Mouse (Mus musculus) neural tube, embryonic 11.5 days (tissue): ENCODE measurements around the gene Mrpl17. TPM values are rescaled to one million over a fixed set of nuclear protein-coding genes. Genes with fewer than 3 reads are reported as not detected.

ENCODE experiments used
- ATAC-seq: fragments of 200-750 bp; cut with Nextera tagmentation; 2 replicates; pipeline ENCODE4 v1.8.0; 2017; ENCODE audit warnings: moderate number of reproducible peaks, mild to moderate bottlenecking, moderate TSS enrichment, moderate library complexity; ENCODE audit not compliant: insufficient read depth, low FRiP score, low TSS enrichment
- DNase-seq: peaks from one replicate; pipeline ENCODE4 v3.0.0-alpha.2; 2015; ENCODE audit warnings: low spot score
- H3K27ac ChIP-seq: fragments of 300-500 bp; sonication (generic); 2 replicates; pipeline ENCODE4 v1.5.1; 2014; ENCODE audit warnings: low read depth, mild to moderate bottlenecking, low read length
- H3K27me3 ChIP-seq: fragments of 300-500 bp; sonication (generic); 2 replicates; pipeline ENCODE4 v1.6.1; 2014; ENCODE audit warnings: mild to moderate bottlenecking, low read length, mixed read lengths; ENCODE audit not compliant: control insufficient read depth, insufficient read depth
- H3K36me3 ChIP-seq: fragments of 300-500 bp; sonication (generic); 2 replicates; pipeline ENCODE4 v1.6.1; 2014; ENCODE audit warnings: mild to moderate bottlenecking, low read length, moderate library complexity, mixed read lengths; ENCODE audit not compliant: control insufficient read depth, insufficient read depth
- H3K4me1 ChIP-seq: fragments of 300-500 bp; sonication (generic); 2 replicates; pipeline ENCODE4 v1.6.1; 2014; ENCODE audit warnings: low read length, mixed read lengths; ENCODE audit not compliant: control insufficient read depth, insufficient read depth
- H3K4me2 ChIP-seq: fragments of 300-500 bp; sonication (generic); 2 replicates; pipeline ENCODE4 v1.6.1; 2014; ENCODE audit warnings: low read depth, mild to moderate bottlenecking, moderate library complexity
- H3K4me3 ChIP-seq: fragments of 300-500 bp; sonication (generic); 2 replicates; pipeline ENCODE4 v1.5.1; 2014; ENCODE audit warnings: low read depth, low read length
- H3K9ac ChIP-seq: fragments of 300-500 bp; sonication (generic); 2 replicates; pipeline ENCODE4 v1.6.1; 2014; ENCODE audit warnings: mild to moderate bottlenecking, low read length
- H3K9me3 ChIP-seq: fragments of 300-500 bp; sonication (generic); 2 replicates; pipeline ENCODE4 v1.6.1; 2016; ENCODE audit warnings: low read length; ENCODE audit not compliant: control insufficient read depth
- WGBS: fragments of 180-500 bp; shearing (Covaris S2); extraction: QIAGEN DNeasy Blood & Tissue Kit; methylation state at CpG from one replicate; pipeline ENCODE4 v1.1.7; 2014; 5-methylcytosine and 5-hydroxymethylcytosine counted together
- polyA plus RNA-seq: library from polyadenylated mRNA; unstranded; fragments of >200 nt; fragmentation: Nextera tagmentation; extraction: Ambion mirVana; gene quantifications from 2 replicates; pipeline ENCODE4 v1.2.1, GENCODE M21; 2014

The Mrpl17 gene
- polyA plus RNA-seq, 1 experiment from 2014 or later, result 230 TPM

GRCm38 (mm10) chr7:105810280-105810876 is 521 bp downstream of the Mrpl17 start:
- Histone ChIP-seq H3K27me3 (no peaks in the 10 kb centered on the region), H3K9me3 (no peaks in the 10 kb centered on the region), H3K9ac (peak overlapping the region; percentile 86), H3K4me3 (peak overlapping the region; percentile 79), H3K4me1 (peaks cover 3% of the 10 kb centered on the region; the same call in 1 of the 2 replicates), H3K4me2 (peak overlapping the region; percentile 74), H3K27ac (peak overlapping the region; percentile 73; the same call in 1 of the 2 replicates), H3K36me3 (peaks cover 6% of the 10 kb centered on the region; the same call in 1 of the 2 replicates)
- ATAC-seq, result no peak
- 6% methylated on average over 37 of the region's 37 CpGs for whole genome bisulfite sequencing
- no peak for DNase-seq

- peak overlapping the region; percentile 79 for H3K4me3 ChIP-seq
- H3K27ac ChIP-seq, result no peak overlapping the region
- DNase-seq (no peak), ATAC-seq (no peak)
- H3K4me1 ChIP-seq, result peaks cover 3% of the 10 kb centered on the region; the same call in 1 of the 2 replicates
- H3K4me2 ChIP-seq, result peak overlapping the region; percentile 74
- 85% methylated on average over 7 of the region's 7 CpGs for whole genome bisulfite sequencing
- H3K36me3 ChIP-seq, result peaks cover 6% of the 10 kb centered on the region; the same call in 1 of the 2 replicates
- no peaks in the 10 kb centered on the region for H3K27me3 ChIP-seq
- peak overlapping the region; percentile 86 for H3K9ac ChIP-seq
- no peaks in the 10 kb centered on the region for H3K9me3 ChIP-seq
These were observed 1.1 kb downstream of the Mrpl17 start for GRCm38 (mm10) chr7:105809836-105810235.

- WGBS, result 97% methylated on average over 1 of the region's 1 CpGs
- Histone ChIP-seq H3K9ac (no peak overlapping the region), H3K9me3 (no peaks in the 10 kb centered on the region), H3K27me3 (no peaks in the 10 kb centered on the region), H3K4me2 (no peak overlapping the region), H3K4me1 (peaks cover 3% of the 10 kb centered on the region; the same call in 1 of the 2 replicates), H3K27ac (no peak overlapping the region), H3K4me3 (no peak overlapping the region), H3K36me3 (peaks cover 6% of the 10 kb centered on the region; the same call in 1 of the 2 replicates)
- DNase-seq, result no peak
- ATAC-seq, result no peak
These were observed 2.5 kb downstream of the Mrpl17 start for GRCm38 (mm10) chr7:105808385-105808784.

DNA sequence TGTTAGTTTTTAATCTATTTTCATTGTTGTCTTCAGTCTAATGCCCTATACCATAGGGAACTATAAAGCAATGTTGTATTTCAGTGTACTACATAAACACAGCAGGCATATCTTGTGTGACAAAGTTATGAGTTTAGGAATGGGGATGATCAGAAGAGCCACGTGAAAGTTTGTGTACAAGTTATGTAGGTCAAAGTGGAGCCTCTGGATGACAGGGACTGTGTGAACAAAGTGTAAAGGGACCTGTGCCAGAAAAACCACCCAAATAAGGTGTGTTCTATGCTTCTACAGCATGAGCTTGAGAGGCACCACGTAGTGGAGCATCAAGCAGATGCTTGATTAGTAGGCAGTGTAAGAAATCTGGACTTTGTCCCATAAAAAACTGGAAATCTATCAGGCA is 4.2 kb downstream of the Mrpl17 start:
- Histone ChIP-seq H3K27ac (no peak overlapping the region), H3K9me3 (no peaks in the 10 kb centered on the region), H3K27me3 (no peaks in the 10 kb centered on the region), H3K4me3 (no peak overlapping the region), H3K4me1 (peaks cover 3% of the 10 kb centered on the region; the same call in 1 of the 2 replicates), H3K36me3 (peaks cover 6% of the 10 kb centered on the region; the same call in 1 of the 2 replicates), H3K4me2 (no peak overlapping the region), H3K9ac (no peak overlapping the region)
- no peak for ATAC-seq
- no peak for DNase-seq
- 66% methylated on average over 2 of the region's 2 CpGs for WGBS

DNA sequence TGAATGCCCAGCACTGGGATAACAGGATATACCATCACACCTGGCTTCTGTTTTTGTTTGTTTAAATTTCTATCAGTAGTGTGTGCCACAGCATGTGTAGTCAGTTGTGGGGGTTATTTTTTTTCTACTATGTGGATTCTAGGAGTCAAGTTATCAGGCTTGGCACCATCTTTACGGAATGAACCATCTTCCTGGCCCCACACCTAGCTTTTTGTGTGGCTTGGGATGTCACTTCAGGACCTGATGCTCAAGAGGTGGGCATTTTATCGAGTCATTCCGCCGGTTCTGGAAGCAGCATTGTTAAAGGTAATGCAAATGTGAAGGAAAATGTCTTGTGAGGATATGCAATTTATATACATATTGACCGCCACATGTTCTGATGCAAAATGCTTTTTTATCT is 4.8 kb downstream of the Mrpl17 start:
- H3K9me3 ChIP-seq, result no peaks in the 10 kb centered on the region
- ATAC-seq, result no peak
- H3K9ac ChIP-seq, result no peak overlapping the region
- H3K27ac ChIP-seq, result no peak overlapping the region
- 77% methylated on average over 5 of the region's 5 CpGs for WGBS
- peaks cover 3% of the 10 kb centered on the region; the same call in 1 of the 2 replicates for H3K4me1 ChIP-seq
- H3K27me3 ChIP-seq, result no peaks in the 10 kb centered on the region
- no peak overlapping the region for H3K4me2 ChIP-seq
- H3K4me3 ChIP-seq, result no peak overlapping the region
- peaks cover 6% of the 10 kb centered on the region; the same call in 1 of the 2 replicates for H3K36me3 ChIP-seq
- DNase-seq, result no peak

GRCm38 (mm10) chr7:105803428-105803827 is 7.5 kb downstream of the Mrpl17 start:
- no peak for ATAC-seq
- Histone ChIP-seq H3K9ac (no peak overlapping the region), H3K9me3 (no peaks in the 10 kb centered on the region), H3K4me3 (no peak overlapping the region), H3K4me1 (no peaks in the 10 kb centered on the region), H3K27ac (no peak overlapping the region), H3K36me3 (peaks cover 2% of the 10 kb centered on the region; the same call in 1 of the 2 replicates), H3K4me2 (no peak overlapping the region), H3K27me3 (no peaks in the 10 kb centered on the region)
- DNase-seq, result no peak

DNA sequence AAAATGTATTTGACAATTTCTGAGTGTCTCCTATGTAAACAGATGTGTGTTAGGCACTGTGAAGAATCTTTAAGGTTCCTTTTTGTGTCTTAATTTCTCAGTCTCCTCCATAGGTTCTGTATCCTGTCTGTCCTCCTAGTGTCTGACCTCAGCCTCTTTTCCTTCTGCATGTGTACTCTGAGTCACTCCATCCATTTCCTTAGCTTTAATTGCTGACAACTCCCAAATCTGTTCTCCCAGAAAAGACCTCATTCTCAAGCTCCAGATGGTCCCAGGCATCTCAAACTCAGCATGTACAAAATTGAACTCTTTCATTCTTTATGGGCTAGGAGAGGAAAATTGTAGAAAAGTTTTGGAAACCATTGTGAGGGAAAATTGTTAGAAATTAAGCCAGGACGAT is 8.1 kb downstream of the Mrpl17 start:
- Histone ChIP-seq H3K36me3 (no peaks in the 10 kb centered on the region), H3K27me3 (no peaks in the 10 kb centered on the region), H3K4me1 (no peaks in the 10 kb centered on the region), H3K9me3 (no peaks in the 10 kb centered on the region), H3K4me2 (no peak overlapping the region), H3K9ac (no peak overlapping the region), H3K27ac (no peak overlapping the region), H3K4me3 (no peak overlapping the region)
- WGBS, result 36% methylated on average over 1 of the region's 1 CpGs
- ATAC-seq, result no peak
- DNase-seq, result no peak

DNA sequence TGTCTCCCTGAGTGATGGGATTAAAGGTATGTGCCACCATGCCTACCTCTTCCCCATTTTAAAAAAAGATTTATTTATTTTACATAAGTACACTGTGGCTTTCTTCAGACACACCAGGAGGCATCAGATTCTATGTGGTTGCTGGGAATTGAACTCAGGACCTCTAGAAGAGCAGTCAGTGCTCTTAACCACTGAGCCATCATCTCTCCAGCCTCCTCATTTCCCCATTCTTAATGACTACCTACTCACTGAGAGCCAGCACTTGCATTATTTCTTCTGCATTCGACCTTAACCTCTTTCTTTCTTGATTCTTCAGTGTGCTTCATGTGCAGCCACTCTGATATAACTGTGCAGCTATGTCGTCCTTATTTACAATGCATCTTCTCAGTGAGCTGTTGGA is 8.6 kb downstream of the Mrpl17 start:
- no peak for ATAC-seq
- Histone ChIP-seq H3K4me1 (no peaks in the 10 kb centered on the region), H3K9ac (no peak overlapping the region), H3K27ac (no peak overlapping the region), H3K4me2 (no peak overlapping the region), H3K27me3 (no peaks in the 10 kb centered on the region), H3K4me3 (no peak overlapping the region), H3K36me3 (no peaks in the 10 kb centered on the region), H3K9me3 (no peaks in the 10 kb centered on the region)
- DNase-seq, result no peak
- 51% methylated on average over 2 of the region's 2 CpGs for WGBS

DNA sequence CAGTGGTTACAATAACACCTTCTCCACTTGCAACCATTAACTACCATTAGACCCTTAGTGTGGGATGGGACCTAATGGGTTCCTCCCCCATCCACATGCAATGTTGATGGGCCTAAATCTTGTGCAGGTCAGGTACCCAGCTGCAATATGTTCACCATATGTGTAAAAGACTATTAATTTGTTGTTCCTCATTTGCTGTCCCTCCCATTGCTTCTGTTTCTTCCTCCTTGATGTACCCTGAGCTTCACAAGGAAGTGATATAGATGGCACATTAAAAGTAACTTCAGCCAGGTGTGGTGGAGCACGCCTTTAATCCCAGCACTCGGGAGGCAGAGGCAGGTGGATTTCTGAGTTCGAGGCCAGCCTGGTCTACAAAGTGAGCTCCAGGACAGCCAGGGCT is 13.9 kb downstream of the Mrpl17 start:
- Histone ChIP-seq H3K4me2 (no peak overlapping the region), H3K27ac (no peak overlapping the region), H3K27me3 (no peaks in the 10 kb centered on the region), H3K4me1 (no peaks in the 10 kb centered on the region), H3K36me3 (no peaks in the 10 kb centered on the region), H3K9me3 (no peaks in the 10 kb centered on the region), H3K9ac (no peak overlapping the region), H3K4me3 (no peak overlapping the region)
- DNase-seq (no peak), ATAC-seq (no peak)
- WGBS, result 97% methylated on average over 3 of the region's 3 CpGs
